Mouse (Mus musculus) olfactory bulb, adult 2 months (tissue): Measurements from ENCODE around the gene Cry2. TPM values are rescaled to one million over a fixed set of nuclear protein-coding genes. Genes with fewer than 3 reads are reported as not detected.
A peak's percentile ranks its signal among the peaks of the same experiment; 100 is the strongest.

Experiments
- H3K27ac ChIP-seq: fragments of 200-500 bp; 2 replicates; pipeline ENCODE4 v1.5.1; 2012; ENCODE audit warnings: low read depth, low read length; ENCODE audit not compliant: insufficient read depth
- H3K4me1 ChIP-seq: fragments of 200-500 bp; 2 replicates; pipeline ENCODE4 v1.6.1; 2012; ENCODE audit warnings: low read length; ENCODE audit not compliant: control insufficient read depth, insufficient read depth
- H3K4me3 ChIP-seq: fragments of 200-500 bp; 2 replicates; pipeline ENCODE4 v1.5.1; 2012; ENCODE audit warnings: mild to moderate bottlenecking, low read depth, low read length, moderate library complexity; ENCODE audit not compliant: insufficient read depth
- CTCF ChIP-seq: fragments of 200-500 bp; IDR thresholded peaks from 2 replicates; pipeline ENCODE4 v1.5.1; 2012; ENCODE audit warnings: low read depth, mild to moderate bottlenecking, low read length, moderate library complexity; ENCODE audit not compliant: insufficient read depth
- POLR2A ChIP-seq: fragments of 200-500 bp; IDR thresholded peaks from 2 replicates; pipeline ENCODE4 v1.6.1; 2012; ENCODE audit warnings: mild to moderate bottlenecking, low read depth, low read length, moderate library complexity; ENCODE audit not compliant: insufficient read depth
- WGBS: fragments of 180-500 bp; shearing (Covaris S2); methylation state at CpG from one replicate; pipeline ENCODE4 v1.1.7; 2018; 5-methylcytosine and 5-hydroxymethylcytosine counted together
- polyA plus RNA-seq: library from polyadenylated mRNA; stranded (reverse); fragments of >200 nt; gene quantifications from 2 replicates; pipeline ENCODE4 v1.2.4, GENCODE M21; 2012; ENCODE audit warnings: low replicate concordance; ENCODE audit not compliant: missing spikeins, insufficient read depth, insufficient read length

Cry2 gene
- polyA plus RNA-seq, 1 experiment = not detected

- TF ChIP-seq CTCF = no peak
- no peak for TF ChIP-seq POLR2A
- 29% methylated on average over 10 of the region's 10 CpGs for WGBS
These were observed 61.7 kb downstream of the Cry2 start for GRCm38 (mm10) chr2:92371971-92372690.

GRCm38 (mm10) chr2:92370821-92371805, 62.7 kb downstream of the Cry2 start:
- 15% methylated on average over 45 of the region's 45 CpGs for WGBS
- TF ChIP-seq CTCF (no peak), POLR2A (no peak)
- peak overlapping the region; percentile 6; the same call in 1 of the 2 replicates for H3K4me3 ChIP-seq
- H3K27ac ChIP-seq = no peak overlapping the region
- peaks cover 33% of the 10 kb centered on the region for H3K4me1 ChIP-seq

More at GRCm38 (mm10) chr2:92371971-92372690, 61.7 kb downstream of the Cry2 start:
- Histone ChIP-seq H3K27ac (no peak overlapping the region), H3K4me3 (no peak overlapping the region), H3K4me1 (peaks cover 38% of the 10 kb centered on the region)

GRCm38 (mm10) chr2:92370375-92370774, 63.5 kb downstream of the Cry2 start:
- Histone ChIP-seq H3K27ac (no peak overlapping the region), H3K4me3 (peak overlapping the region; percentile 6; the same call in 1 of the 2 replicates), H3K4me1 (peaks cover 30% of the 10 kb centered on the region)
- WGBS = 25% methylated on average over 19 of the region's 19 CpGs
- no peak for TF ChIP-seq POLR2A
- no peak for TF ChIP-seq CTCF

GRCm38 (mm10) chr2:92367383-92368029, 66.3 kb downstream of the Cry2 start:
- H3K4me3 ChIP-seq = no peak overlapping the region
- TF ChIP-seq POLR2A (no peak), CTCF (no peak)
- 55% methylated on average over 20 of the region's 20 CpGs for WGBS

GRCm38 (mm10) chr2:92365568-92365967, 68.3 kb downstream of the Cry2 start:
- Histone ChIP-seq H3K4me3 (no peak overlapping the region), H3K4me1 (peaks cover 5% of the 10 kb centered on the region; the same call in 1 of the 2 replicates), H3K27ac (no peak overlapping the region)
- 88% methylated on average over 10 of the region's 10 CpGs for WGBS
- TF ChIP-seq CTCF (no peak), POLR2A (no peak)

More at GRCm38 (mm10) chr2:92367383-92368029, 66.3 kb downstream of the Cry2 start:
- peaks cover 23% of the 10 kb centered on the region for H3K4me1 ChIP-seq
- no peak overlapping the region for H3K27ac ChIP-seq

GRCm38 (mm10) chr2:92364086-92364485, 69.8 kb downstream of the Cry2 start:
- no peak for TF ChIP-seq CTCF
- no peak for TF ChIP-seq POLR2A
- H3K27ac ChIP-seq = no peak overlapping the region
- WGBS = 92% methylated on average over 4 of the region's 4 CpGs
- H3K4me1 ChIP-seq = peaks cover 4% of the 10 kb centered on the region; the same call in 1 of the 2 replicates
- no peak overlapping the region for H3K4me3 ChIP-seq

- H3K27ac ChIP-seq = no peak overlapping the region
- H3K4me3 ChIP-seq = no peak overlapping the region
- WGBS = 87% methylated on average over 6 of the region's 6 CpGs
- no peak for TF ChIP-seq CTCF
- TF ChIP-seq POLR2A = no peak
- H3K4me1 ChIP-seq = peaks cover 4% of the 10 kb centered on the region; the same call in 1 of the 2 replicates
These were observed 71.1 kb downstream of the Cry2 start for GRCm38 (mm10) chr2:92362571-92363228.

- 72% methylated on average over 8 of the region's 8 CpGs for WGBS
- TF ChIP-seq POLR2A (no peak), CTCF (no peak)
- Histone ChIP-seq H3K4me3 (no peak overlapping the region), H3K4me1 (peaks cover 4% of the 10 kb centered on the region; the same call in 1 of the 2 replicates), H3K27ac (no peak overlapping the region)
These were observed 72.0 kb downstream of the Cry2 start for GRCm38 (mm10) chr2:92361795-92362194.
